In the genomic region with DNA sequence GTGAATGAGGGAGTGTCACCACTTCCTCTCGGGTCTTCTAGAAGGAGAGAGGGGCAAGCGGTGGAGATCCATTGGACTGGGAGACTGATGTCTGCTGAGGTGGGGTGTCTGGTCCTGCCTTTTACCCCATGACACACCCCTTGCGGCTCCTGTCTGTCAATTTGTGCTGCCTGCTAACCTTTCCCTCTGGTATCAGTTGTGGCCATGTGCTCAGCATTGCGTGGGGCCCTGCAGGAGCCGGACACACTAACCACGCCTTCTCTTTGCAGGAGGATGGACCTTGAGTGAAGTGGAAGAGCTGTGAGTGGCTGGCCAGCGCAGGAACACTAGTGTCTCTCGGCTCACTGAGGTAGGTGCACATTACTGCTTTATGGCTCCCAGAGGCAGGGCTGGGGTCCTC, we compare ENCODE assay signal across 21 mouse cellular contexts.
A peak's percentile ranks its signal among the peaks of the same experiment; 100 is the strongest.
DNase-seq lines count a peak whose midpoint lies in the region; ATAC-seq and TF ChIP-seq lines count a peak whose summit lies in the region.
"Had no signal": no experiment of that assay in that cellular context is flagged by ENCODE, and none has a peak within 500 bp of the region (broad histone marks: within the 10 kb centered on the region; RNA-seq: fewer than 3 reads in every experiment).

No protein-coding gene starts in this region.

- no peaks in the 10 kb centered on the region for H3K27me3 ChIP-seq in erythroblast, embryonic 14.5 days (ENCODE audit: control insufficient read depth)
- no peaks in the 10 kb centered on the region for H3K27me3 ChIP-seq in intestine, embryonic 16.5 days (replicated peaks; ENCODE audit: control insufficient read depth, insufficient read depth, low read length)
- no peaks in the 10 kb centered on the region for H3K27me3 ChIP-seq in intestine, postnatal 0 days (replicated peaks; ENCODE audit: control insufficient read depth, insufficient read depth, low read length)
- no peaks in the 10 kb centered on the region for H3K27me3 ChIP-seq in liver, embryonic 16.5 days (ENCODE audit: control insufficient read depth, insufficient read depth, low read depth, low read length)
- H3K27me3 ChIP-seq: embryonic facial prominence, embryonic 15.5 days; lung, embryonic 15.5 days; midbrain, embryonic 12.5 days; neural tube, embryonic 12.5 days had no signal

- H3K4me2 ChIP-seq in intestine, embryonic 16.5 days (ENCODE audit: low read depth, low read length): no peak overlapping the region
- no peak overlapping the region for H3K4me2 ChIP-seq in intestine, postnatal 0 days (replicated peaks; ENCODE audit: low read depth)
- H3K4me2 ChIP-seq in liver, embryonic 16.5 days (ENCODE audit: low read depth, low read length): peak overlapping the region; percentile 18; the same call in 1 of the 2 replicates
- H3K4me2 ChIP-seq: embryonic facial prominence, embryonic 15.5 days; lung, embryonic 15.5 days; midbrain, embryonic 12.5 days; neural tube, embryonic 12.5 days had no signal

- DNase-seq in liver: peak; percentile 74
- DNase-seq in thymus, postnatal 14 days: no peak
- DNase-seq in right cerebral cortex, postnatal 10 days (ENCODE audit: low spot score in 2 of 2): no peak
- DNase-seq: adrenal gland, postnatal 10 days; cerebellum, adult 18-20 months; cerebellum, postnatal 36 days; gastrocnemius, postnatal 25 days; heart, adult 2 months; kidney, adult 18-20 months; kidney, postnatal 4 days; lung, postnatal 4 days had no signal

- H3K9me3 ChIP-seq in erythroblast, embryonic 14.5 days (ENCODE audit: control insufficient read depth, low read length): no peaks in the 10 kb centered on the region
- H3K9me3 ChIP-seq in intestine, embryonic 16.5 days (ENCODE audit: control insufficient read depth, low read length): no peaks in the 10 kb centered on the region
- H3K9me3 ChIP-seq in intestine, postnatal 0 days (ENCODE audit: control insufficient read depth): no peaks in the 10 kb centered on the region
- H3K9me3 ChIP-seq in liver, embryonic 16.5 days (replicated peaks; ENCODE audit: control insufficient read depth, low read length): no peaks in the 10 kb centered on the region
- H3K9me3 ChIP-seq: embryonic facial prominence, embryonic 15.5 days; lung, embryonic 15.5 days; midbrain, embryonic 12.5 days; neural tube, embryonic 12.5 days had no signal

- peak overlapping the region; percentile 7 for H3K4me3 ChIP-seq in erythroblast, embryonic 14.5 days (replicated peaks)
- H3K4me3 ChIP-seq in intestine, embryonic 16.5 days (ENCODE audit: low read length): no peak overlapping the region
- no peak overlapping the region for H3K4me3 ChIP-seq in intestine, postnatal 0 days (ENCODE audit: low read depth, low read length)
- no peak overlapping the region for H3K4me3 ChIP-seq in liver, embryonic 16.5 days (ENCODE audit: low read depth, low read length)
- H3K4me3 ChIP-seq: embryonic facial prominence, embryonic 15.5 days; heart, adult 2 months; lung, embryonic 15.5 days; midbrain, embryonic 12.5 days; neural tube, embryonic 12.5 days had no signal

- no peak overlapping the region for H3K9ac ChIP-seq in intestine, embryonic 16.5 days (ENCODE audit: low read depth, low read length)
- H3K9ac ChIP-seq in intestine, postnatal 0 days (ENCODE audit: low read depth, low read length): no peak overlapping the region
- no peak overlapping the region for H3K9ac ChIP-seq in liver, embryonic 16.5 days (ENCODE audit: low read depth, low read length)
- H3K9ac ChIP-seq: embryonic facial prominence, embryonic 15.5 days; lung, embryonic 15.5 days; midbrain, embryonic 12.5 days; neural tube, embryonic 12.5 days had no signal

- H3K27ac ChIP-seq in intestine, embryonic 16.5 days (ENCODE audit: low read length): no peak overlapping the region
- H3K27ac ChIP-seq in intestine, postnatal 0 days (ENCODE audit: low read depth, low read length): no peak overlapping the region
- H3K27ac ChIP-seq in liver, embryonic 16.5 days (ENCODE audit: low read length): 0 out of 2 replicates have a peak overlapping the region, but pooled peaks have one; percentile 20
- H3K27ac ChIP-seq: lung, embryonic 15.5 days; neural tube, embryonic 12.5 days; stomach, postnatal 0 days had no signal

- TF ChIP-seq CTCF in intestine, postnatal 0 days (IDR thresholded peaks at IDR 0.05; ENCODE audit: low read depth): no peak

- 71% methylated on average over 8 of the region's 8 CpGs for WGBS in intestine, embryonic 16.5 days
- 56% methylated on average over 8 of the region's 8 CpGs for WGBS in intestine, postnatal 0 days
- WGBS in liver, embryonic 16.5 days (ENCODE audit: insufficient replicate concordance): 33% methylated on average over 8 of the region's 8 CpGs

- ATAC-seq in erythroblast, adult 5-6 weeks (replicated peaks; ENCODE audit: low FRiP score, poor library complexity, severe bottlenecking): no peak
- ATAC-seq in intestine, embryonic 16.5 days: 0 out of 2 replicates have a peak, but pooled peaks have one; percentile 15
- ATAC-seq in intestine, postnatal 0 days: no peak
- peak; percentile 63 for ATAC-seq in liver, embryonic 16.5 days (ENCODE audit: low read depth)

- peaks cover 24% of the 10 kb centered on the region for H3K36me3 ChIP-seq in erythroblast, embryonic 14.5 days (ENCODE audit: control insufficient read depth)
- peaks cover 4% of the 10 kb centered on the region; the same call in 1 of the 2 replicates for H3K36me3 ChIP-seq in intestine, embryonic 16.5 days (ENCODE audit: control insufficient read depth, insufficient read depth, low read length)
- peaks cover 22% of the 10 kb centered on the region; the same call in 1 of the 2 replicates for H3K36me3 ChIP-seq in intestine, postnatal 0 days (ENCODE audit: control insufficient read depth, insufficient read depth)
- H3K36me3 ChIP-seq in liver, embryonic 16.5 days (ENCODE audit: control insufficient read depth, insufficient read depth): no peaks in the 10 kb centered on the region; the same call in 1 of the 2 replicates
- H3K36me3 ChIP-seq: lung, embryonic 15.5 days had no signal

- peaks cover 69% of the 10 kb centered on the region for H3K4me1 ChIP-seq in erythroblast, embryonic 14.5 days (ENCODE audit: control insufficient read depth)
- H3K4me1 ChIP-seq in intestine, embryonic 16.5 days (ENCODE audit: control insufficient read depth, insufficient read depth, low read length): peaks cover 43% of the 10 kb centered on the region
- H3K4me1 ChIP-seq in intestine, postnatal 0 days (replicated peaks; ENCODE audit: control insufficient read depth, insufficient read depth, low read length): peaks cover 8% of the 10 kb centered on the region
- H3K4me1 ChIP-seq in liver, embryonic 16.5 days (ENCODE audit: control insufficient read depth, low read depth, low read length): peaks cover 49% of the 10 kb centered on the region

Comparison
In these comparisons a context has a peak if more than half of its experiments do, and no peak if none do; other contexts are left out.
1. ATAC-seq: peak in intestine, embryonic 16.5 days (single experiment) and liver, embryonic 16.5 days (single experiment); none in erythroblast, adult 5-6 weeks (single experiment) and intestine, postnatal 0 days (single experiment).